Mouse (Mus musculus) forebrain, postnatal 0 days (tissue): ENCODE results near the gene Ankfn1. TPM values are rescaled to one million over a fixed set of nuclear protein-coding genes. Genes with fewer than 3 reads are reported as not detected.

Experiments used
- ATAC-seq: fragments of 200-750 bp; cut with Nextera tagmentation; 2 replicates; pipeline ENCODE4 v1.8.0; 2017; ENCODE audit warnings: mild to moderate bottlenecking, moderate library complexity
- DNase-seq: peaks from one replicate; pipeline ENCODE4 v3.0.0-alpha.2; 2015
- H3K27ac ChIP-seq: fragments of 300-500 bp; sonication (generic); 2 replicates; pipeline ENCODE4 v1.5.1; 2014; ENCODE audit warnings: low read depth, mild to moderate bottlenecking, antibody characterized with exemption, low read length, moderate library complexity, mixed read lengths
- H3K27me3 ChIP-seq: fragments of 300-500 bp; sonication (generic); 2 replicates; pipeline ENCODE4 v1.6.1; 2014; ENCODE audit warnings: mild to moderate bottlenecking, low read length, mixed read lengths; ENCODE audit not compliant: insufficient read depth
- H3K36me3 ChIP-seq: fragments of 300-500 bp; sonication (generic); 2 replicates; pipeline ENCODE4 v1.6.1; 2014; ENCODE audit warnings: mild to moderate bottlenecking, moderate library complexity; ENCODE audit not compliant: insufficient read depth
- H3K4me1 ChIP-seq: fragments of 300-500 bp; sonication (generic); 2 replicates; pipeline ENCODE4 v1.6.1; 2014; ENCODE audit warnings: antibody characterized with exemption; ENCODE audit not compliant: insufficient read depth
- H3K4me2 ChIP-seq: fragments of 300-500 bp; sonication (generic); 2 replicates; pipeline ENCODE4 v1.6.1; 2014; ENCODE audit warnings: low read depth, mild to moderate bottlenecking, moderate library complexity
- H3K4me3 ChIP-seq: fragments of 300-500 bp; sonication (generic); 2 replicates; pipeline ENCODE4 v1.5.1; 2014; ENCODE audit warnings: low read depth, low read length, mixed read lengths
- H3K9ac ChIP-seq: fragments of 300-500 bp; sonication (generic); 2 replicates; pipeline ENCODE4 v1.6.1; 2014; ENCODE audit warnings: mild to moderate bottlenecking
- H3K9me3 ChIP-seq: fragments of 300-500 bp; sonication (generic); 2 replicates; pipeline ENCODE4 v1.6.1; 2016; ENCODE audit warnings: low read length
- CTCF ChIP-seq: sonication (generic); IDR thresholded peaks from 2 replicates; pipeline ENCODE4 v1.5.1; 2016; ENCODE audit warnings: antibody characterized with exemption, control low read depth, low read depth
- WGBS: fragments of 180-500 bp; shearing (Covaris S2); extraction: QIAGEN DNeasy Blood & Tissue Kit; methylation state at CpG from one replicate; pipeline ENCODE4 v1.1.7; 2014; 5-methylcytosine and 5-hydroxymethylcytosine counted together
- polyA plus RNA-seq: library from polyadenylated mRNA; unstranded; fragments of >200 nt; fragmentation: Nextera tagmentation; extraction: Ambion mirVana; gene quantifications from 2 replicates; pipeline ENCODE4 v1.2.1, GENCODE M21; 2015
- total RNA-seq: library from RNA; depleted of rRNA; stranded (reverse); fragments of >200 nt; gene quantifications from 2 replicates; pipeline ENCODE4 v1.2.3, GENCODE M21; 2014

Ankfn1 gene
- total and polyA plus RNA-seq, 2 experiments from 2014 or later: 3.9 to 22.5 TPM

GRCm38 (mm10) chr11:89631315-89631714, 146.1 kb downstream of the Ankfn1 start:
- TF ChIP-seq CTCF: no peak
- Histone ChIP-seq H3K27ac (no peak overlapping the region), H3K9me3 (no peaks in the 10 kb centered on the region), H3K4me1 (no peaks in the 10 kb centered on the region), H3K4me3 (no peak overlapping the region), H3K27me3 (no peaks in the 10 kb centered on the region), H3K4me2 (no peak overlapping the region), H3K36me3 (no peaks in the 10 kb centered on the region), H3K9ac (no peak overlapping the region)
- DNase-seq: no peak
- WGBS: 92% methylated on average over 2 of the region's 2 CpGs
- ATAC-seq: no peak

GRCm38 (mm10) chr11:89628562-89628961, 148.9 kb downstream of the Ankfn1 start:
- no peak overlapping the region for H3K4me3 ChIP-seq
- no peak overlapping the region for H3K27ac ChIP-seq
- no peak for ATAC-seq
- no peaks in the 10 kb centered on the region for H3K9me3 ChIP-seq
- DNase-seq: no peak
- H3K27me3 ChIP-seq: no peaks in the 10 kb centered on the region
- H3K9ac ChIP-seq: no peak overlapping the region
- H3K4me2 ChIP-seq: no peak overlapping the region
- H3K4me1 ChIP-seq: no peaks in the 10 kb centered on the region
- 85% methylated on average over 6 of the region's 6 CpGs for WGBS
- TF ChIP-seq CTCF: no peak
- H3K36me3 ChIP-seq: no peaks in the 10 kb centered on the region

GRCm38 (mm10) chr11:89627232-89627631, 150.2 kb downstream of the Ankfn1 start:
- no peaks in the 10 kb centered on the region for H3K27me3 ChIP-seq
- TF ChIP-seq CTCF: no peak
- DNase-seq: no peak
- H3K4me1 ChIP-seq: no peaks in the 10 kb centered on the region
- no peak overlapping the region for H3K27ac ChIP-seq
- H3K4me2 ChIP-seq: no peak overlapping the region
- H3K36me3 ChIP-seq: no peaks in the 10 kb centered on the region
- H3K9me3 ChIP-seq: no peaks in the 10 kb centered on the region
- H3K9ac ChIP-seq: no peak overlapping the region
- no peak for ATAC-seq
- H3K4me3 ChIP-seq: no peak overlapping the region

GRCm38 (mm10) chr11:89623698-89624445, 153.6 kb downstream of the Ankfn1 start:
- Histone ChIP-seq H3K9ac (no peak overlapping the region), H3K4me3 (no peak overlapping the region), H3K27ac (no peak overlapping the region), H3K4me2 (no peak overlapping the region), H3K27me3 (no peaks in the 10 kb centered on the region), H3K9me3 (no peaks in the 10 kb centered on the region), H3K36me3 (no peaks in the 10 kb centered on the region), H3K4me1 (no peaks in the 10 kb centered on the region)
- 36% methylated on average over 13 of the region's 13 CpGs for WGBS
- DNase-seq (no peak), ATAC-seq (peak; percentile 25; the same call in 1 of the 2 replicates)
- TF ChIP-seq CTCF: no peak

- Histone ChIP-seq H3K36me3 (no peaks in the 10 kb centered on the region), H3K4me3 (no peak overlapping the region), H3K4me1 (no peaks in the 10 kb centered on the region), H3K9ac (no peak overlapping the region), H3K9me3 (no peaks in the 10 kb centered on the region), H3K27ac (no peak overlapping the region), H3K4me2 (no peak overlapping the region), H3K27me3 (no peaks in the 10 kb centered on the region)
- ATAC-seq (no peak), DNase-seq (no peak)
- TF ChIP-seq CTCF: no peak
These were observed 157.5 kb downstream of the Ankfn1 start for GRCm38 (mm10) chr11:89619955-89620354.

- no peaks in the 10 kb centered on the region for H3K4me1 ChIP-seq
- H3K27ac ChIP-seq: no peak overlapping the region
- DNase-seq (no peak), ATAC-seq (no peak)
- H3K4me2 ChIP-seq: no peak overlapping the region
- H3K9ac ChIP-seq: no peak overlapping the region
- no peaks in the 10 kb centered on the region for H3K27me3 ChIP-seq
- WGBS: 72% methylated on average over 2 of the region's 2 CpGs
- H3K4me3 ChIP-seq: no peak overlapping the region
- H3K36me3 ChIP-seq: no peaks in the 10 kb centered on the region
- TF ChIP-seq CTCF: no peak
- no peaks in the 10 kb centered on the region for H3K9me3 ChIP-seq
These were observed 161.6 kb downstream of the Ankfn1 start for GRCm38 (mm10) chr11:89615806-89616205.

GRCm38 (mm10) chr11:89611596-89611995, 165.9 kb downstream of the Ankfn1 start:
- no peaks in the 10 kb centered on the region for H3K27me3 ChIP-seq
- no peak for TF ChIP-seq CTCF
- 71% methylated on average over 3 of the region's 3 CpGs for WGBS

More at GRCm38 (mm10) chr11:89611596-89611995, 165.9 kb downstream of the Ankfn1 start:
- no peak for DNase-seq
- H3K4me2 ChIP-seq: no peak overlapping the region
- no peak overlapping the region for H3K27ac ChIP-seq
- peaks cover 2% of the 10 kb centered on the region; the same call in 1 of the 2 replicates for H3K4me1 ChIP-seq
- H3K9me3 ChIP-seq: no peaks in the 10 kb centered on the region
- no peak overlapping the region for H3K9ac ChIP-seq
- no peaks in the 10 kb centered on the region for H3K36me3 ChIP-seq
- H3K4me3 ChIP-seq: no peak overlapping the region
- ATAC-seq: no peak
